Mouse (Mus musculus) urinary bladder, postnatal 14 days (tissue): ENCODE measurements around the gene AW551984.

ENCODE experiments used
- DNase-seq: peaks from one replicate; pipeline ENCODE4 v3.0.0; 2021; ENCODE audit warnings: low spot score

The AW551984 gene

DNA sequence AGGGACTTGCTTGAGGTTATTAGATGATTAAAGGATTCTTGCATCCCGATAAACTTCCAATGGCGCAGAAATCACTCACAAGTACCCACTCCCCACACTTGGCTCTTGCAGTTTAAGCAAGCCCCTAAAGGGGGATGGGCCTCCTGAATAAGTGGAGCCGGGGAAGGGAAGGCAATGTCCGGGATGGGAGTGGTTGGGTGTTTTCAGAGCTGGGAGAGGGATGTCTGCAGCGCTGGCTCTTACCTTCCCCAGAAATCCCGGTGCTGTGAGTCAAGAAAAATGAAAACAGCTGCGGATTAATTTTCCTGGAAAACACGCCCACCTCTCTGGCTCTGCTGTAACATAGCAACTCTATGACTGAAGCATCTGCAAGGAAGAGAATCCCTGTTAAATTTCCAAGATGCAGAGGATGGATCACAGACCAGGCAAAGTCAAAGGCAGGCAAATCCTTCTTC is at the start of gene AW551984:
TSS of gene AW551984 (minus strand) at position 405 of the 455 bp plus-strand sequence.
- DNase-seq, result peak; percentile 10

- DNase-seq, result no peak
These were observed 43.2 kb upstream of the AW551984 start for GRCm38 (mm10) chr9:39647382-39647781.

GRCm38 (mm10) chr9:39644785-39645184 is 40.6 kb upstream of the AW551984 start, which contains the start of gene Olfr961:
Gene Olfr961 (plus strand): TSS chr9:39645085.
- no peak for DNase-seq

DNA sequence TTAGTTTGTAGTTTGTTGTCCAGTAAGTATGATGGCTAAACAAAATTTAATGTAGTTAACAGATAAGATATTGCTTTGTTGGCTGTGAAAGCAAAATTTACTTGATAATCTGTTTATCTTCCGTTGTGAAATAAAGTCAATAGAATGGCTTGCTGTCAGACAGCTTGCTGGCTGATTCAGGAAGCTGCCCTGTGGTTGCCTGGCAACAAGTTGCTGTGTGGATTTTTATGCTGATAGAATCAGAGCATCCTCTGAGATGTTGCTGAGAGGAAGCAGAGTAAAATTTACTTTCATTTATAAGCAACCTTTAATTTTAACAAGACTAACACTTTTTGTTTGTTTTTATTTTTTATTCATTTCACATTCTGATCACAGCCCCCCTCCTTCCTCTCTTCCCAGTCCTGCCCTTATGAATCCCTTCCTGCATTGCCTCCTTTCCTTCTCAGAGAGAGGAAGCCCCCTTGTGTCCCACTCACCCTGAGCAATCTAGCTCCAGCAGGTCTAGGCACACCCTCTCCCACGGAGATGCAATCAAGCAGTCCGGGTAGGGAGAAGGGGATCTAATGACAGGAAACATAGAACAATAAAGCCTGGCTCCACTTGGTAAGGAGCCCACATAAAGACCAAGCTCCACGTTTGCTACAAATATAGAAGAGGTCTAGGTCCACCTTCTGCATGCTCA is 29.9 kb upstream of the AW551984 start:
- DNase-seq, result no peak

GRCm38 (mm10) chr9:39629069-39629468 is 24.9 kb upstream of the AW551984 start:
- no peak for DNase-seq

DNA sequence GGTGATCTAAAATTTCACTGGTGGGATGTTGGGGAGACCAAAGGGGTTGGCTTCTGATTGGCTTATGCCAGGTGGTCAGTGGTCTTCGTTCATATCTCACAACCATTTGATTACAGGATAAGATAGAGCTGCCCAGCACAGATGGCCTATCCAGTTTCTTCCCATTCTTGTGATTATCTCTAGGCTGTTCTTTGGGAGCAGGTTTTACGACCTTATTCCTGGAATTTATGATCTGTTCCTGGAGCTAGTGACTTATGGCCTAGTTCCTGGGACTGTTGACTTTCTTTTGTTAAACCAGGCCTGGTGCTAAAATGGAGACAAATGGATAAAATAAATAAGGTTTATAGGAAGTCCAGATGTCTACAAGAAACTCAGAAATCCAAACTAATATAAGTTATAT is 20.5 kb upstream of the AW551984 start:
- DNase-seq, result no peak

- DNase-seq, result no peak
These were observed 19.6 kb upstream of the AW551984 start for GRCm38 (mm10) chr9:39623783-39624182.

DNA sequence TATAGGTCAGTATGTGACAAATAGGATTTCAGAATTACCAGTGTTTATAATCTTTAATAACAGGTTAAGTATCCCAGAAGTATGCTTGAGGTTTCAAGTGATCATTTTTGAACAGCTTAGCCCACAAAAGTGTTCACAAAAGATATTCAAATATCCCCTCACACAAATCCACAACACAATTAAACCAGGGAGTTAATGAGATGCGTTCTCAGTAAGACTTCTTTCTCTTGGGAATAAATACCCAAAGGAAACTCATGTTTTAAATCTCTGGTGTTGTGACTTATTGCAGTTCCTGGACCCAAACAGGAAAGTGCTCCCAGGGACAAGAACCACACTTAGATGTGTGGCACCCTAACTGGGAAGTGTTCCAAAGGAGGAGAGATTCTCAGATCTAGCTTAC is 16.9 kb upstream of the AW551984 start, which contains the start of gene Olfr960:
TSS of gene Olfr960 (plus strand) at position 301 of the 400 bp plus-strand sequence.
- DNase-seq, result no peak

DNA sequence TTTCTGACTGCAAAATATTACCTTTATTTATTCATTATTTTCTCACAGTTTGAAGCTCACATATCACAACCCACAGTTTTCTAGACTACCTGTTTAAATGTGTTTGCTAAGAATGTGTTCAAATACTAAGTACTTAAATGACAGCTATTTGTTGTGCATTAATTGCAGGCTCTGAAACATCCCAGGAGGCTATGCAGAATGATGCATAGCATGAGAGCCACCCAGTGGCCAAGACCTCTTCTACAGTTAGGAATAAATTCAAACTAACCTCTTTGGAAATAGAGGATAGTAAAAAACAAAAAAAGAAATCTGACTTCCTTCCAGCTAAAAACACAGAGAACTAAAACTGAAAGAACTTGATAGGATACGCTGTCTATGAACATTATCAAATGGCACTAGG is 7.8 kb upstream of the AW551984 start:
- no peak for DNase-seq

GRCm38 (mm10) chr9:39610355-39610754 is 6.2 kb upstream of the AW551984 start, which contains the start of gene Olfr148:
Gene Olfr148 (plus strand): TSS chr9:39610655.
- DNase-seq, result no peak

- no peak for DNase-seq
These were observed 4.3 kb upstream of the AW551984 start for GRCm38 (mm10) chr9:39608497-39608896.

DNA sequence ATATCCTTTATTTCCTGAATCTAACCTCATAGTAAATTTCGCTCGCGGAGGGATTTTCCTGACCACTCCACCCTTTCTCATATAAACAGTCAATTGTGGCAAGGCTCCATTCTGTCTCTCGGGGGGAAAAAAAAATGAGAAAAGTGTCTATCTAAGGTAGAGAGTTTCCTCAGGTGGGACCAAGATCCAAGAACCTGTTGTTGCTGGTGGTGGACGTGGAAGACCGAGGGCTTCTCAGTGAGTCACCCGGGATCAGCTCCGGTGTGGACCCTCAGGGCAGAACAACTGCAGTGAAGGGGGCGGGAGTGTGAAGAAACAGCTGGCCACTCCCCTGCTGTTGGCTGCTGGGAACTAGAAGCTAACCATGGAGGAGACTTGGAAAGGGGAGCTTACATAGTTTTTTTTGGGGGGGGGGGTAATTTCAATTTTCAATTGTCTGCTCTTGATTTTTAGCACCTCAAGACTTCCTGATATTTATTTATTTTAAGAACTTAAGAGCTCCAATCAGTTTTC is 814 bp downstream of the AW551984 start:
- DNase-seq, result peak; percentile 10

- DNase-seq, result no peak
These were observed 1.5 kb downstream of the AW551984 start for GRCm38 (mm10) chr9:39602536-39603332.

DNA sequence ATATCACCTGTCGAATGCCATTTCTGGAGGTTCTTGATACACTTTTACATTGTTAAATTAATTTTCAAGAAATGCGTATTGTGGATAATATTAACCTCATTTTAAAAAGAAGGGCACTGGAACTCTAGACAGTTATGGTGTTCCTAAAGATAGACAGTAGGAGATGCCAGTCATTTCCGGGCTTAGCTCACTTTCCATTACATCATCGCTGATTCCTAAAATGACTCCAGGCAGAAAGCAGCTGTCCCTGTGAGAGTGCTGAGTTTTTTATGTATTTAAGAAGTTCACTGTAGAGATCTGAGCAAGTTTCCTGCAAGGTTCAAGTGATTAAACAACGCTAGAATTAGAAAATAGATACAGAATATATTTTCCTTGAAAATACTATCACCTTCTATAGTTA is 27.2 kb downstream of the AW551984 start:
- no peak for DNase-seq

- no peak for DNase-seq
These were observed 28.7 kb downstream of the AW551984 start, which contains the start of gene Olfr959 for GRCm38 (mm10) chr9:39575469-39575868. Gene Olfr959 (minus strand): TSS chr9:39575569.

- DNase-seq, result no peak
These were observed 45.9 kb downstream of the AW551984 start for GRCm38 (mm10) chr9:39558349-39558647.

- DNase-seq, result no peak
These were observed 46.5 kb downstream of the AW551984 start for GRCm38 (mm10) chr9:39557529-39558348.

DNA sequence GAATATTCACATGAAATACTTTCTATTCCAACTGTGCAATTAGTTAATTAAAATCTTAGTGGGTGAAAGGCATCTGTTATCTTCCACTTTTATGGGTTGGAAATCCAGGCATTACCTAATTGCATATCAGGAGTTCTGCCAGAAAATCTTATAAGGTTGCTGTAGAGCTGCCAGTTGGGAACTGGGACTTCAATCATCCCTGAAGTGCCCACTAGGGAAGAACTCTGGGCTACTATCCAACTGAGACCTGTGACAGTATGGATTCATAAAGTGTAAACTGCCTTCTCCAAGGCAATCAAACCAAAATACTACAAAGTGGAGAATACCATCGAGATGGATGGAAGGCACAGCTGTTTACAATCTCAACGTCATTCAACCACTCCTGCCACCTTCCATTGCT is 50.3 kb downstream of the AW551984 start, which contains the start of gene Olfr958:
TSS of gene Olfr958 (minus strand) at position 109 of the 400 bp plus-strand sequence.
- DNase-seq, result no peak

GRCm38 (mm10) chr9:39550806-39551205 is 53.4 kb downstream of the AW551984 start:
- DNase-seq, result no peak
